Mouse (Mus musculus) hindbrain, embryonic 14.5 days (tissue): ENCODE data around the gene Pxn. TPM values are rescaled to one million over a fixed set of nuclear protein-coding genes. Genes with fewer than 3 reads are reported as not detected.

Source experiments
- ATAC-seq: fragments of 200-750 bp; cut with Nextera tagmentation; 2 replicates; pipeline ENCODE4 v1.8.0; 2017; ENCODE audit warnings: moderate number of reproducible peaks, mild to moderate bottlenecking, moderate TSS enrichment, moderate library complexity; ENCODE audit not compliant: low FRiP score
- DNase-seq: peaks from one replicate; pipeline ENCODE4 v3.0.0-alpha.2; 2015; ENCODE audit warnings: low spot score
- H3K27ac ChIP-seq: fragments of 300-500 bp; sonication (generic); 2 replicates; pipeline ENCODE4 v1.5.1; 2014; ENCODE audit warnings: mild to moderate bottlenecking, moderate library complexity
- H3K27me3 ChIP-seq: fragments of 300-500 bp; sonication (generic); 2 replicates; pipeline ENCODE4 v1.6.1; 2014; ENCODE audit warnings: mild to moderate bottlenecking, low read length, mixed read lengths; ENCODE audit not compliant: control insufficient read depth, insufficient read depth
- H3K36me3 ChIP-seq: fragments of 300-500 bp; sonication (generic); replicated peaks from 2 replicates; pipeline ENCODE4 v1.6.1; 2014; ENCODE audit not compliant: control insufficient read depth, insufficient read depth
- H3K4me1 ChIP-seq: fragments of 300-500 bp; sonication (generic); replicated peaks from 2 replicates; pipeline ENCODE4 v1.6.1; 2014; ENCODE audit warnings: antibody characterized with exemption, low read length, mixed read lengths; ENCODE audit not compliant: control insufficient read depth, insufficient read depth
- H3K4me2 ChIP-seq: fragments of 300-500 bp; sonication (generic); replicated peaks from 2 replicates; pipeline ENCODE4 v1.6.1; 2014; ENCODE audit warnings: mild to moderate bottlenecking, moderate library complexity
- H3K4me3 ChIP-seq: fragments of 300-500 bp; sonication (generic); replicated peaks from 2 replicates; pipeline ENCODE4 v1.5.1; 2014; ENCODE audit warnings: mild to moderate bottlenecking, low read length
- H3K9ac ChIP-seq: fragments of 300-500 bp; sonication (generic); 2 replicates; pipeline ENCODE4 v1.6.1; 2014
- H3K9me3 ChIP-seq: fragments of 300-500 bp; sonication (generic); 2 replicates; pipeline ENCODE4 v1.6.1; 2016; ENCODE audit warnings: low read length; ENCODE audit not compliant: control insufficient read depth
- WGBS: fragments of 180-500 bp; shearing (Covaris S2); extraction: QIAGEN DNeasy Blood & Tissue Kit; methylation state at CpG from one replicate; pipeline ENCODE4 v1.1.7; 2014; 5-methylcytosine and 5-hydroxymethylcytosine counted together
- polyA plus RNA-seq: library from polyadenylated mRNA; unstranded; fragments of >200 nt; fragmentation: Nextera tagmentation; extraction: Ambion mirVana; gene quantifications from 2 replicates; pipeline ENCODE4 v1.2.1, GENCODE M21; 2014

Gene Pxn
- polyA plus RNA-seq, 1 experiment from 2014 or later, result 12.2 TPM

GRCm38 (mm10) chr5:115485489-115486205 lies 20.8 kb upstream of the Pxn start:
- H3K4me1 ChIP-seq, result peaks cover 31% of the 10 kb centered on the region
- no peaks in the 10 kb centered on the region for H3K9me3 ChIP-seq
- H3K27ac ChIP-seq, result no peak overlapping the region
- H3K4me2 ChIP-seq, result no peak overlapping the region
- DNase-seq (no peak), ATAC-seq (no peak)
- H3K4me3 ChIP-seq, result no peak overlapping the region
- H3K36me3 ChIP-seq, result no peaks in the 10 kb centered on the region
- H3K27me3 ChIP-seq, result no peaks in the 10 kb centered on the region; the same call in 1 of the 2 replicates
- WGBS, result 89% methylated on average over 18 of the region's 18 CpGs
- no peak overlapping the region for H3K9ac ChIP-seq

- no peak overlapping the region for H3K4me2 ChIP-seq
- DNase-seq (no peak), ATAC-seq (no peak)
- 53% methylated on average over 4 of the region's 4 CpGs for WGBS
- no peak overlapping the region for H3K27ac ChIP-seq
- H3K9ac ChIP-seq, result no peak overlapping the region
- H3K36me3 ChIP-seq, result no peaks in the 10 kb centered on the region
- H3K27me3 ChIP-seq, result no peaks in the 10 kb centered on the region
- peaks cover 39% of the 10 kb centered on the region for H3K4me1 ChIP-seq
- H3K4me3 ChIP-seq, result no peak overlapping the region
- no peaks in the 10 kb centered on the region for H3K9me3 ChIP-seq
These were observed 19.8 kb upstream of the Pxn start for GRCm38 (mm10) chr5:115486726-115487125.

- ATAC-seq (no peak), DNase-seq (no peak)
- no peak overlapping the region for H3K9ac ChIP-seq
- H3K27ac ChIP-seq, result no peak overlapping the region
- no peaks in the 10 kb centered on the region for H3K36me3 ChIP-seq
- peaks cover 41% of the 10 kb centered on the region for H3K4me1 ChIP-seq
- H3K4me3 ChIP-seq, result no peak overlapping the region
- no peaks in the 10 kb centered on the region for H3K9me3 ChIP-seq
- no peak overlapping the region for H3K4me2 ChIP-seq
- WGBS, result 88% methylated on average over 8 of the region's 8 CpGs
- no peaks in the 10 kb centered on the region for H3K27me3 ChIP-seq
These were observed 19.1 kb upstream of the Pxn start for GRCm38 (mm10) chr5:115487353-115487752.

DNA sequence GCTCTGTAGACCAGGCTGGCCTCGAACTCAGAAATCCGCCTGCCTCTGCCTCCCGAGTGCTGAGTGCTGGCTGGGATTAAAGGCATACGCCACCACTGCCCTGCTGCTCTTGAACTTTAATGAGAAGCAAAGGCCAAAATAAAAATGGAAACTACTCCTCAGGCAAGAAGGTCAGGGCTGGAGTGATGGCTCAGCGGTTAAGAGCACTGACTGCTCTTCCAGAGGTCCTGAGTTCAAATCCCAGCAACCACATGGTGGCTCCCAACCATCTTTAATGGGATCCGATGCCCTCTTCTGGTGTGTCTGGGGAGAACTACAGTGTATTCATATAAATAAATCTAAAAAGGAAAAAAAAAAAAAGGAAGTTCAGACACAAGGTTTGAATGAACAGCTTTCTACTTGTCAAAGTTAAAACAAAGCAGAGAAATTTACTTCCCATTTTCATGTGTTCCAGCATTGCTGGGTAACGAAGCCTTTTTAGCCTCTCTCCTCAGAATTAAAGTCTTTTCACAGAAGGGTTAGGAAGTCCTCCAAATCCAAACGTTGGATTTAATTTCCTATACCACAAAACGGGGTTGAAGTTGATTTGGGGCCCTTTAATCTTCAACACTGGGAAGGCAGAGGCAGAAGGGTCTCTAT lies 18.4 kb upstream of the Pxn start:
- no peak for DNase-seq
- Histone ChIP-seq H3K27me3 (no peaks in the 10 kb centered on the region), H3K27ac (no peak overlapping the region), H3K9ac (no peak overlapping the region), H3K9me3 (no peaks in the 10 kb centered on the region), H3K4me3 (peak overlapping the region; percentile 42; the same call in 1 of the 2 replicates), H3K4me1 (peaks cover 34% of the 10 kb centered on the region), H3K4me2 (peak overlapping the region; percentile 88; the same call in 1 of the 2 replicates), H3K36me3 (no peaks in the 10 kb centered on the region)
- no peak for ATAC-seq
- WGBS, result 77% methylated on average over 9 of the region's 9 CpGs

DNA sequence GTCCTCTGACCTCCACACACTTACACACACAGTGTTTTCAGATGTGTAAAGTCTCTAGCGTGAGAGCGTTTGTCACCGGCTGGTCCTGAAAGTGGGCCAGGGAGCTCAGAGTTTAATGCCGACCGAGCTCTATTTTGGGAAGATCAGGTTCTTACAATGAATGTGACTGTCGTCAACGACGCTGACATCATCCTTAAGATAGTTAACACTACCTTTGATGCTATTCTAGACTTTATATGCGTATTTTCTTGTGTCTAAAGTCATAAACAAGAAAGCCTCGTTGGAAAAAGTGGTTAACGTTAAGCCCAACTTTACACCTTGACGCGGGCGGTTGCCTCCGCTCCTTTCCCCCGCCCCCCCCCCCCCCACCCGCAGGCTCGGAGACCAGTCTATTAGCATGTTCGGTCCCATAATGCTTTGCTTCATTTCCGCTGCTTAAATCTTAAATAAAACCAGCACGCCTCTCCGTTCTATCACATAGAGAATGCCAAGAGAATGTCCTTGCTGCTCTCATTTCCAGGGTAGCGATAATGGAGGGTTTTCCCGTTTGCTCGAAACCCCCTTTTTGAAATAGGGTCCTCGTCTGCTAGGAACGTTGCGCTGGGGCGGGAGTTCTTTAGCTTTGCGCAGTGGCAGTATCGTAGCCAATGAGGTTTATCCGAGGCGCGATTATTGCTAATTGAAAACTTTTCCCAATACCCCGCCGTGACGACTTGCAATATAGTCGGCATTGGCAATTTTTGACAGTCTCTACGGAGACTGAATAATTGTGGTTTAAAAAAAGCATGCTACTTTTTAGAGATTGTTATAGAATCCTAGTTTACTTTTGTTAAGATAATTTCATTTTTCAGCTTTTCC lies 17.4 kb upstream of the Pxn start:
- H3K27me3 ChIP-seq, result no peaks in the 10 kb centered on the region
- no peaks in the 10 kb centered on the region for H3K36me3 ChIP-seq
- H3K4me3 ChIP-seq, result peak overlapping the region; percentile 42
- H3K4me2 ChIP-seq, result peak overlapping the region; percentile 88
- H3K4me1 ChIP-seq, result peaks cover 26% of the 10 kb centered on the region
- peak; percentile 89 for DNase-seq
- peak overlapping the region; percentile 90 for H3K9ac ChIP-seq
- no peaks in the 10 kb centered on the region for H3K9me3 ChIP-seq
- peak; percentile 80 for ATAC-seq
- H3K27ac ChIP-seq, result peak overlapping the region; percentile 100
- under 1% methylated on average over 39 of the region's 39 CpGs for whole genome bisulfite sequencing

GRCm38 (mm10) chr5:115489699-115490637 lies 16.5 kb upstream of the Pxn start:
- H3K4me1 ChIP-seq, result peaks cover 22% of the 10 kb centered on the region
- WGBS, result under 1% methylated on average over 50 of the region's 50 CpGs
- H3K4me3 ChIP-seq, result peak overlapping the region; percentile 42
- peak; percentile 87 for DNase-seq
- peak overlapping the region; percentile 100 for H3K27ac ChIP-seq
- no peaks in the 10 kb centered on the region for H3K36me3 ChIP-seq
- H3K27me3 ChIP-seq, result no peaks in the 10 kb centered on the region
- ATAC-seq, result peak; percentile 79
- peak overlapping the region; percentile 90 for H3K9ac ChIP-seq
- H3K9me3 ChIP-seq, result no peaks in the 10 kb centered on the region
- H3K4me2 ChIP-seq, result peak overlapping the region; percentile 88

GRCm38 (mm10) chr5:115490638-115491000 lies 15.9 kb upstream of the Pxn start:
- 0 out of 2 replicates have a peak overlapping the region, but pooled peaks have one; percentile 42 for H3K4me3 ChIP-seq
- H3K27me3 ChIP-seq, result no peaks in the 10 kb centered on the region
- DNase-seq, result no peak
- H3K9ac ChIP-seq, result no peak overlapping the region
- whole genome bisulfite sequencing, result 9% methylated on average over 8 of the region's 8 CpGs
- peaks cover 21% of the 10 kb centered on the region for H3K4me1 ChIP-seq
- no peaks in the 10 kb centered on the region for H3K36me3 ChIP-seq
- no peak for ATAC-seq
- H3K9me3 ChIP-seq, result no peaks in the 10 kb centered on the region
- H3K4me2 ChIP-seq, result peak overlapping the region; percentile 88
- H3K27ac ChIP-seq, result peak overlapping the region; percentile 100

DNA sequence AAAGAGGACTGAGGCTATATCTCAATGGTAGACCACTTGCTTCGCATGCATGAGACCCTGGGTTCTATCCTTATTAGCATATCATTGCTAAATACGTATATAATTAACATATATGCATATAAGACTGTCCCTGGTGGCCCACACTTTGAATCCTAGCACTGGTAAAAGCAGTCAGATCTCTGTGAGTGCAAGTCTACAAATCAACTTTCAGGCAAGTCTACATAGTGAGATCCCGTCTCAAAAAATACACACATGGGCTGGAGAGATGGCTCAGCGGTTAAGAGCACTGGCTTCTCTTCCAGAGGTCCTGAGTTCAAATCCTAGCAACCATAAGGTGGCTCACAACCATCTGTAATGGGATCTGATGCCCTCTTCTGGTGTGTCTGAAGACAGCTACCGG lies 15.4 kb upstream of the Pxn start:
- Histone ChIP-seq H3K4me2 (peak overlapping the region; percentile 88), H3K36me3 (no peaks in the 10 kb centered on the region), H3K27ac (no peak overlapping the region), H3K4me1 (peaks cover 21% of the 10 kb centered on the region), H3K9me3 (no peaks in the 10 kb centered on the region), H3K9ac (no peak overlapping the region; the same call in 1 of the 2 replicates), H3K27me3 (no peaks in the 10 kb centered on the region), H3K4me3 (no peak overlapping the region)
- WGBS, result 31% methylated on average over 5 of the region's 5 CpGs
- ATAC-seq (no peak), DNase-seq (no peak)
